Mouse (Mus musculus) lung, postnatal 10 days (tissue): ENCODE results near the gene Dmkn.
A peak's percentile ranks its signal among the peaks of the same experiment; 100 is the strongest.
"Not testable (repeated sequence)": the region's sequence is repeated elsewhere in the genome, so short reads cannot be mapped to it uniquely, and the experiment has no call there.

Experiments used
- DNase-seq: peaks from one replicate; pipeline ENCODE4 v3.0.0; 2021

Gene Dmkn

DNA sequence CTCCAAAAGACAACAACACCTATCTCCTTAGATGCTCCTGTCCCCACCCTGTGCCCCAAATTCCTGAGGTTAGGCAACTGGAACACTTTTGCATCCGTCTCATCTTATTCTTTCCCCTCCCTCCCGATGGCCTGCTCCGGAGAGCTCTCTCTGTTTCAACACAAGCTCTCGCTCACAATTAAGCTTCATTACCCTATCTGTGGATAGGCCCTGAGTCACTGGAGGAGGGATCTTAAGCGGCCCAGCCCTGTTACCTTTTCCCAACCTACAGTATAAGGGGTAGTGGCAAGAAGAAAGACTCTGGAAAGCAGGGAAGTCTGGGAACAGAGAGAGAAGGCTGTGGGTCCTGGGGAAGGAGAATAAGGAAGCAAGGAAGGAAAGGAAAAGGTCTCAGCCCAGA lies at the start of gene Dmkn:
TSS of gene Dmkn (plus strand) at position 301 of the 400 bp plus-strand sequence.
- no peak for DNase-seq

DNA sequence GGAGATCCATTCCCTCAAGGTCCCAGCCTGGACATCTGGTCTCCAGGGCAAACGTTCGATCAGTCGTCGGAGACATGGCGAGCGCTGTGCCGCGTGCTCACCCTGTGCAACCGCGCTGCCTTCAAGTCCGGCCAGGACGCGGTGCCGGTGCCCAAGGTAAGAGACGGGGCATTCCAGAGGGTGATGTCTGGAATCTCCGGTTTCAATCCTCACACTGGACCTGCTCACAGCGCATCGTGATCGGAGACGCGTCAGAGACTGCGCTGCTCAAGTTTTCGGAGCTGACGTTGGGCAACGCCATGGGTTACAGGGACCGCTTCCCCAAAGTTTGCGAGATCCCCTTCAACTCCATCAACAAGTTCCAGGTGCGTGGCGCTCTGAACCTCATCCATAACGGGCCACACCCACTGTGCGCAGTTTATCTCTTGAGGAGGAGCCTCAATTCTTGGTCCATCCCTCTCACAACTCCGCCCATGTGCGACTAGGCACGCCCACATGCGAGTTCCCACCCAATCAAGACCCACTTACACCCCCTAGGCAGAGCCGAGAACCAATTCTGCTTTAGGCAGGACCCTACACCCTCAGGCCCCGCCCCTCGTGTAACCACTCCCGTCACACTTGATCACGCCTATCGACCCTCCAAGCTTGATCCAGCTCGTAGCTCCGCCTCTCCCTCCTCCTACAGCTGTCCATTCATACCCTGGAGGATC lies 46.4 kb upstream of the Dmkn start:
- peak; percentile 77 for DNase-seq

- DNase-seq, result no peak
Observed at GRCm38 (mm10) chr7:30717716-30718046, 45.9 kb upstream of the Dmkn start.

DNA sequence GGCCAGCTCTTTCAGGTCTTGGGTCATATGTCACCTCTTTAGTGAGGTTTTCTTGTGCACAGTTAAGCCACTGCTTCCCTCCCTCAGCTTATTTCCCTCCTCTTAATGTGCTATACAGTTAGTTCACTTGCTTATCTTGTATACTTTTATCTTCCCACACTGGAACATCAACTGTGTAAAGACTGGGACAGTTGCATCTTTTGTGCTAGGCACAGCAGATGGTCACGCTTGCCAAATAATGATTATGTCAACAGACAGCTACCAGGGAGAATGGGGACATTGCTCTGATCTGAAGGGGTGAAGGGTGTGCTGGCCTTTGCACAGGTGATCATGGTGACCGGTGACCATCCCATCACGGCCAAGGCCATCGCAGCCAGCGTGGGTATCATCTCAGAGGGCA lies 43.9 kb upstream of the Dmkn start:
- no peak for DNase-seq

- DNase-seq, result no peak
Observed at GRCm38 (mm10) chr7:30721286-30721685, 42.3 kb upstream of the Dmkn start.

GRCm38 (mm10) chr7:30723274-30723953 lies 40.1 kb upstream of the Dmkn start:
- no peak for DNase-seq

DNA sequence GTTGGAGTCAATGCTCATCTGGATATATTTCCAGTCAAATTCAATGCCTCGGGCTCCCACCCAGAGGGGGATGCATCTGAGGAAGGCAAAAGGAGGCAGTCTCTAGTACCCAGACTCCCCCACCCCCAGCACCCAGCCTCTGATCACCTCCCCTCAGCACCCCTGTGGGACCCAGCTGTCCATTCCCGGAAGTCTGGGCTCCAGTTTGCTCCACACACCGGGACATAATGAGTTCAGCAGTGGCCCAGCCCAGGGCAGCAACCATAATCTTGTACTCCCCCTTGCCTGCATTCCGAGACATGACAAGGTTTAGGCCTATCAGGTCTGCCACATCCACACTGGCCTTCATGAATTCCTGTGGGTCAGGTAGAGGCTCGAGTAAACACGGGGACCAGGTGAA lies 35.3 kb upstream of the Dmkn start:
- DNase-seq, result no peak

DNA sequence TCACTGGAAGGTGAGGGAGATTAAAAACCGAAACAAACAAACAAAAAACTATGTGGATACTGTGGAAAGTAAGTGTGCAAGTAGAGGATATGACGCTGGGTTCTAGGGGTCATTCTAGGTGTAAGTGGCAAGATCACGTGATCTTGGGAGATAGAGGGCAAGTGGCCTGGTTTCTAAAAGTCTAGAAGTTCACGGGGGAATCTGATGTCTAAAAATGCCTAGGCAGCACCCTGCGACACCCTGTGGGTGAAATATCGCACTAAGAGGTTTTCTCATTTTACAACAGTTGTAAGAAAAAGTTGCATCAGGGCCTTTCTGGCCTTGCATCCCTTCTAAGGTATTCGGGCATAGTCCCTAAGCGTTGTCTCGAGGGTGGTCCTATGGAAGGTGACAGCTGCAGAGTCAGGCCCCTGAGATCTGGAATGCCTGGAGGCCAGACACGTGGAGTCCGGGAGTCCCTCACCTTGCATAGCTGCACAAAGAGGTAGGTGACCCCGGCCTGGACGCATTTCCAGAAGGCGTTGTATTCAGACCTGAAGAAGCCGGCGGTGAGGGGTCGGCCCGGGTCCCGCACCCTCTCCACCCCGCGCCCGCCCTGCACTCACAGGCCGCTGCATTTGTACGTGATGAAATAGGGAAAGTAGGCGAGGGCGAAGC lies 34.7 kb upstream of the Dmkn start:
- DNase-seq, result no peak

GRCm38 (mm10) chr7:30729396-30730063 lies 34.0 kb upstream of the Dmkn start, which contains the start of gene Tmem147:
Tmem147 (minus strand) TSS chr7:30729540.
- peak; percentile 95 for DNase-seq

DNA sequence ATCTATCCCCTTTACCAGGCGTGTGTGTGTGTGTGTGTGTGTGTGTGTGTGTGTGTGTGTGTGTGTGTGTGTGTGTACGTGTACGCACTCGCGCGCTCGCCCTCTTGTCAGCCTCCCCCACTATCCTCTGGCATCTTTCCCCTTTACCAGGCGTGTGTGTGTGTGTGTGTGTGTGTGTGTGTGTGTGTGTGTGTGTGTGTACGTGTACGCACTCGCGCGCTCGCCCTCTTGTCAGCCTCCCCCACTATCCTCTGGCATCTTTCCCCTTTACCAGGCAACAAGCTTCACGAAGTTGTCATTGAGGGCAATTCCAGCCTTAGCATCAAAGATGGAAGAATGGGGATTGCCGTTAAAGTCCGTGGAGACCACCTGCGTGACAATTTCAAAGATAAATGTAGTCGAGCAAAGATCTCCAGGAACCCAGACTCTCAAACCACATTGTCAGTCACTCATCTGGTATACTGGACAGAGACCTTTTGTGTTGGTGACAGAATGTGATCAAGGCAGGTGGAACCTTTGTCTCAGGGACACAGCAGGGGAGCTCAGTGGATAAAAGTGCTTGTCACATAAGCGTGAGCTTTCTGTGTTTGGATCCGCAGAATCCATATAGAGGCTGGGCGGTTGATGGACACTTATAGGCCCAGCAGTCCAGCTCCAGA lies 33.4 kb upstream of the Dmkn start:
- not testable (repeated sequence) for DNase-seq

GRCm38 (mm10) chr7:30736211-30736610 lies 27.3 kb upstream of the Dmkn start:
- no peak for DNase-seq

- DNase-seq, result not testable (repeated sequence)
Observed at GRCm38 (mm10) chr7:30742570-30742969, 21.0 kb upstream of the Dmkn start.

DNA sequence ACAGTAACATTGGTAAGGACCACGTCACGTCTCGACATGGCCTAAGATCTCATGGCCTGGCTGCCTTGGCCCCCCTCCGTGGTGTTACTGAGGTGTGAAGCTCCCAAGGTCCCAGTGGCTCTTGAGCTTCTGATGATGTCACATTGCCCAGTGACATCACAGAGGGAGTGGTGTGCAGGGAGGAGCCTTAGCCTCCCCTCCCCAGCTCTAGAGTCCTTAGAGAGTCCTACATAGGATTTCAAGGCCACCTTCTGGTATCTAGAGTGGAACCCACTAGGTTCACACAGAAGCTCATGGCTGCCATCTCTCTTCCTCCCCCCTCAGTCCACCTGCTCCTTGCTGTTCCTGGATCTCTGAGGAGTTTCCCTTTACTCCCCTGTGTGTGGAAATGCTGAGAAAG lies 19.9 kb upstream of the Dmkn start, which contains the start of gene Gapdhs:
TSS of gene Gapdhs (minus strand) at position 65 of the 400 bp plus-strand sequence.
- DNase-seq, result peak; percentile 10

GRCm38 (mm10) chr7:30744022-30744598 lies 19.4 kb upstream of the Dmkn start:
- DNase-seq, result peak; percentile 75

DNA sequence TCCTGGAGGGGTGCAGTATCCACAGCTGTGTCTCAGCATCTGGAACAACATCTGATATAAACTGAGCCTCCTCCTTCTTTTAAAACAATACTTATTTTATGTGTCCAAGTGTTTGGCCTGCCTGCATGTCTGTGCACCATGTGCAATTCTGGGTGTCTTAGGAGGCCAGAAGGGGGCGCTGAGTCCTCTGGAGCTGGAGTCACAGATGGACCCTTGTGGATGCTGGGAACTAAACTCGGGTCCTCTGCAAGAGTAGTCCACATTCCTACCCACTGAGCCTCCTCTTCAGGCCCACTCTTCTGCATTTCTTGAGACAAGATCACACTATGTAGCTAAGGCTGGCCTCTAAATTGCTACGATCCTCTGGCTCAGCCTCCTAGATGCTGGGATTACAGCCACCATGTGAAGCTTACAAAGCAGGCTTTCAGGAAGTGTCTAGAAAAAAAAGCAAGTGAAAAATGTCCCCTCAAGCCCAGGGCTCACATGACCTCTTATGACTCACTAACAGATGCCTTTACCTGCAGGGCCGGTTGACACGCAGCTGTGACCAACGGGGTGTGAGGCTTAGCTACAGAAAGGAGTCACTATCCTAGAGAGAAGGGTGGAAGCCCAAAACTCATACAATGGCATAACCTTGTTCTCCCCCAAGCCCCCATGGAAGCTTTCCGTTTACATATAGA lies 15.9 kb upstream of the Dmkn start:
- DNase-seq, result no peak

DNA sequence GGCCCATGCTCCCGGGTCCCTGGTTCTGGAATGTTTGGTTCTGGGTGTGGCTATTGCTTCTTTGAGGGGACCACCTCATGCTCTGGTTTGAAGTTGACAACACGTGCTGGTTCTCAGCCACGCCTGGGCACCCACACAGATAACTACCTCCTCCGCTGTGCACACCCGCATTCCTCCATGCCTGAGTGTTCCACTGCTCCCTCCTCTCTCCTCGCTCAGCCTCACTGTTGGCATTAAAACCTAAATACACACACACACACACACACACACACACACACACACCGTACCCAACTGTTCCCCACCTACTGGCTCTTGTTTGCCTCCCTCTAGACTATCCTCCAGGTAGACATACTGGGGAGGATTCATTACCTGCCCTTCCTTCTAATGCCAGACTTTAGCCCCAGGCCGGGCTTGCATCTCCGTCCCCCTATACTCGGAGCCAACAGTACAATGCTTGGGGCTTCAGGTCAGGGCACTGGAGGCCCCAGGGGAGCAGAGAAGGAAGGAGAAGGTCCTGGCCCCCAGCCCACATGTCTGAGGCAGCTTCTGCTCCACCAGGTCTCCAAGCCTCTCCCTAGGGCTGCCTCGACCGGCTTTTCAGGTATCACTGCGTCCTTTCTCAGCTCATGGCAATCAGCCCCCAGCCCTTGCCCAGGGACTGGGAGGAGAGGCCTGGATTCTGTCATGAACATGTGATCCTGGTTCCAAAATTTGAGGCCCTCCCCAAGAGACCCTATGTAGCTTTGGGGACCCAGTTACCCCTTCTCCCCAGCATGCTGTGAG lies 13.5 kb upstream of the Dmkn start:
- DNase-seq, result no peak

GRCm38 (mm10) chr7:30751086-30751669 lies 12.4 kb upstream of the Dmkn start, which contains the start of gene Sbsn:
Sbsn (plus strand) TSS chr7:30751471.
- no peak for DNase-seq

GRCm38 (mm10) chr7:30757001-30757400 lies 6.6 kb upstream of the Dmkn start:
- DNase-seq, result no peak

- DNase-seq, result peak; percentile 60
Observed at GRCm38 (mm10) chr7:30758853-30759252, 4.7 kb upstream of the Dmkn start.

DNA sequence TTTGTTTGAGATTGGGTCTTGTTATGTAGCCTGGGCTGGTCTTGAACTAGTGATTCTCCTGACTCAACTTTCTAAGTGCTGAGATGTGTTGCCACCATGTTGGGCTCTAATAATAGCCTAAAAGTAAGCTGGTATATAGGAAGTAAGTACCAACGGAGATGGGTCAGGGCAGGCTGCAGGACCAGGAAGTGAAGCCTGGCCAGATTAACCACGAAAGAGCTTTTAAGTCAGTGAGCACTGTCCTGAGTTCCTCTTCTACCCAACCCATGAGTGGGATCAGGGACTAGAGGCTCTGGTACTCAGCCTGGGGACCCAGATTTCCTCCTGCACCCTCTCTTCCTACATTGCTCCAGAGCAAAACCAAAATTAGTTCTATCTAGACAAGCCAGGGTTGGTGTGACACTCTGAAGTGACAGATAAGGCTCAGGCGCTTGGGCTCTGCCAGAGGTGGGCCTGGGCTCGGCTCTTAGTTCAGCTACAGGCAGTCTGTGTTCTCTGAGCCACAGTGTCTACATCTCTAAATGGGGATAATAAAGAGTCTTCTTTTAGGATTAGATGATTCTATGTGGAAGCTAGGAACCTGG lies 1.7 kb upstream of the Dmkn start:
- DNase-seq, result no peak
